Mouse (Mus musculus) cerebellum, adult (tissue): Measurements from ENCODE around the gene Snx30.

ENCODE experiments used
- ATAC-seq: cut with Nextera tagmentation; 2 replicates; pipeline ENCODE4 v1.9.2; 2017; ENCODE audit warnings: mild to moderate bottlenecking, moderate library complexity, mixed read lengths; ENCODE audit not compliant: insufficient number of reproducible peaks, low FRiP score, low TSS enrichment

The Snx30 gene

GRCm38 (mm10) chr4:59868086-59868485, 62.4 kb downstream of the Snx30 start:
- ATAC-seq = no peak

GRCm38 (mm10) chr4:59869488-59870057, 63.9 kb downstream of the Snx30 start:
- ATAC-seq = no peak

GRCm38 (mm10) chr4:59870433-59870832, 64.8 kb downstream of the Snx30 start:
- no peak for ATAC-seq

- ATAC-seq = peak; percentile 62
These were observed 65.4 kb downstream of the Snx30 start for GRCm38 (mm10) chr4:59870859-59871591.

GRCm38 (mm10) chr4:59873240-59873639, 67.6 kb downstream of the Snx30 start:
- ATAC-seq = no peak

GRCm38 (mm10) chr4:59873830-59874229, 68.2 kb downstream of the Snx30 start:
- ATAC-seq = no peak

GRCm38 (mm10) chr4:59876570-59876969, 70.9 kb downstream of the Snx30 start:
- ATAC-seq = no peak

- ATAC-seq = no peak
These were observed 71.4 kb downstream of the Snx30 start for GRCm38 (mm10) chr4:59877025-59877424.

GRCm38 (mm10) chr4:59878595-59878994, 73.0 kb downstream of the Snx30 start:
- no peak for ATAC-seq

- ATAC-seq = no peak
These were observed 73.8 kb downstream of the Snx30 start for GRCm38 (mm10) chr4:59879444-59879843.

- ATAC-seq = peak; percentile 68
These were observed 75.1 kb downstream of the Snx30 start for GRCm38 (mm10) chr4:59880725-59881124.

- ATAC-seq = no peak
These were observed 75.6 kb downstream of the Snx30 start for GRCm38 (mm10) chr4:59881210-59881609.

- no peak for ATAC-seq
These were observed 78.6 kb downstream of the Snx30 start for GRCm38 (mm10) chr4:59884136-59884696.

GRCm38 (mm10) chr4:59886281-59886680, 80.6 kb downstream of the Snx30 start:
- no peak for ATAC-seq

- ATAC-seq = no peak
These were observed 81.4 kb downstream of the Snx30 start for GRCm38 (mm10) chr4:59887011-59887410.

- ATAC-seq = no peak
These were observed 82.4 kb downstream of the Snx30 start for GRCm38 (mm10) chr4:59888014-59888413.

GRCm38 (mm10) chr4:59890086-59890600, 84.5 kb downstream of the Snx30 start:
- peak; percentile 89 for ATAC-seq

GRCm38 (mm10) chr4:59891723-59892416, 86.2 kb downstream of the Snx30 start:
- no peak for ATAC-seq

GRCm38 (mm10) chr4:59892731-59893130, 87.1 kb downstream of the Snx30 start:
- no peak for ATAC-seq

GRCm38 (mm10) chr4:59894415-59894814, 88.8 kb downstream of the Snx30 start:
- ATAC-seq = no peak

- no peak for ATAC-seq
These were observed 89.4 kb downstream of the Snx30 start for GRCm38 (mm10) chr4:59894977-59895575.
